Mouse (Mus musculus) fat pad, adult 2 months (tissue): Measurements from ENCODE around the gene 1190005I06Rik.

Experiments
- DNase-seq: peaks from one replicate; pipeline ENCODE4 v3.0.0-alpha.2; 2011; ENCODE audit warnings: low read depth, low spot score; ENCODE audit errors: extremely low read depth

The 1190005I06Rik gene

GRCm38 (mm10) chr8:120667561-120668373, 20.3 kb upstream of the 1190005I06Rik start, which contains the start of the genes Gm27021 and Cox4i1:
TSS of gene Gm27021 (minus strand) at chr8:120668079.
TSS of gene Cox4i1 (plus strand) at chr8:120668222.
- no peak for DNase-seq

- DNase-seq, result no peak
Observed at GRCm38 (mm10) chr8:120666807-120667470, 19.5 kb upstream of the 1190005I06Rik start.

GRCm38 (mm10) chr8:120665726-120666455, 18.5 kb upstream of the 1190005I06Rik start:
- DNase-seq, result no peak

- no peak for DNase-seq
Observed at GRCm38 (mm10) chr8:120664566-120664965, 17.1 kb upstream of the 1190005I06Rik start.

GRCm38 (mm10) chr8:120657415-120657814, 10.0 kb upstream of the 1190005I06Rik start:
- DNase-seq, result no peak

- DNase-seq, result no peak
Observed at GRCm38 (mm10) chr8:120656322-120657052, 9.1 kb upstream of the 1190005I06Rik start.

GRCm38 (mm10) chr8:120644663-120645062, 2.8 kb downstream of the 1190005I06Rik start:
- DNase-seq, result no peak

- DNase-seq, result no peak
Observed at GRCm38 (mm10) chr8:120642031-120642662, 5.3 kb downstream of the 1190005I06Rik start.

- DNase-seq, result no peak
Observed at GRCm38 (mm10) chr8:120641245-120641644, 6.2 kb downstream of the 1190005I06Rik start.

- DNase-seq, result no peak
Observed at GRCm38 (mm10) chr8:120634329-120634839, 13.0 kb downstream of the 1190005I06Rik start.

- DNase-seq, result no peak
Observed at GRCm38 (mm10) chr8:120633665-120634271, 13.7 kb downstream of the 1190005I06Rik start.

GRCm38 (mm10) chr8:120632969-120633664, 14.3 kb downstream of the 1190005I06Rik start:
- DNase-seq, result no peak

- DNase-seq, result no peak
Observed at GRCm38 (mm10) chr8:120631441-120632375, 15.7 kb downstream of the 1190005I06Rik start.

- no peak for DNase-seq
Observed at GRCm38 (mm10) chr8:120630848-120631247, 16.6 kb downstream of the 1190005I06Rik start.

GRCm38 (mm10) chr8:120630031-120630430, 17.4 kb downstream of the 1190005I06Rik start:
- no peak for DNase-seq

- no peak for DNase-seq
Observed at GRCm38 (mm10) chr8:120627298-120627697, 20.1 kb downstream of the 1190005I06Rik start.

GRCm38 (mm10) chr8:120626461-120626860, 21.0 kb downstream of the 1190005I06Rik start:
- no peak for DNase-seq

GRCm38 (mm10) chr8:120623608-120624007, 23.8 kb downstream of the 1190005I06Rik start:
- DNase-seq, result no peak
